Mouse (Mus musculus) ovary, postnatal 36 days (tissue): ENCODE data around the gene Ptprd.

ENCODE experiments used
- DNase-seq: peaks from one replicate; pipeline ENCODE4 v3.0.0; 2022; ENCODE audit warnings: low spot score, mixed read lengths

The Ptprd gene

GRCm38 (mm10) chr4:76403219-76403618 lies 1808.5 kb downstream of the Ptprd start:
- no peak for DNase-seq

DNA sequence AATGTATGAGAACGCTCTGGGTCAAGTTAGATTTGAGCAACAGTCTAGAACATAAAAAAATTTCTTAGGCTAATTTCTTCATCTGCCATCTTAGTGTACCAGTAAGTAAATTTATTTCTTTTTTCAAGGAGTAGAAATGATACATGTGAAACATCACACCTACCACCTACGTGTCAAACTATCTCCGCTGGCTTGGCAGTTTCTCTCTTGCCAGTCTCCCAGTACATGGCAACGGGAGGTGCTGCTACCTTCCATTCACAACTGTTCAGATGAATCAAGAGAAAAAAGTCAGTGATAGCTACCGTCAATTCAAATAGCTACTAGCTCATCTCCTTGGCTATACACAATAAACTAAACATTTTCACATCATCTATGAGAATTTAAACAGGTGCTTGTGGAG lies 1823.9 kb downstream of the Ptprd start:
- DNase-seq, result no peak

DNA sequence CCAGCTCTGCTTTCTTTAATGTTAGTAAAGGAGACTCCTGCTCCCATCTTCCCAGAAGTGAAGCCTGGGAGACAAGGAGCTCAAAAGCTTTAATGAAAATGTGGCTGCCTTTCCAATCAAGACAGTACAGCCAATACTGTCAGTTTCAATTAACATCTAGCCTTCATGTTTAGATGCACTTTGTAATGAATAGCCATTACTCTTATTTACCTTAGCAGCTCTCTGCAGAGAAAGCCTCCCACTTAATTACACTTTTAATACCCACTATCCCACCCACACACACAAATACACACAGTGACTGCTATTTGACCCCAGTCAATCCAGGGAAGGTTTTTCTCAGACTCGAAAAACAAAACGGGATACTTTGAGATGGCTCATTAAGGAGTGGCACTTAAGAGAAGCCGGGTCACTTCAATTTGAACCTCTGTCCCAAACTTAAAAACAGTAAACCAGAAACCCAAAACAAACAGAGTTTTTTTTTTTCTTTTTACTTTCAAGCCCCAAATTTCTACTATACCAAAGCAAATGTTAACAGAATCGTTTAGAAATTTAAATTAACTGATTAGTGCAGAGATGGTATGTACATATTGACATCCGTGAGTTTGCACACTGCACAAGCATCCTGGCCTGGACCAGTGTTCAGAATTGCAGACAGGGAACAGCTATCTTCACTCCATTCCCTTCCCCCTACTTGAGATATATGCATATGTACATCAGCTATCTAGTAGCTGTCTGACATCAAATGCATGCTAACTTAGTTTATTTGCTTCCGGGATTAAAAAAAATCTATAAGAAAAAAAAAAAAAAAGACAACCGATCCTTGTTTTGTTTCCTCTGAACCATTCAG lies 1824.6 kb downstream of the Ptprd start:
- no peak for DNase-seq

DNA sequence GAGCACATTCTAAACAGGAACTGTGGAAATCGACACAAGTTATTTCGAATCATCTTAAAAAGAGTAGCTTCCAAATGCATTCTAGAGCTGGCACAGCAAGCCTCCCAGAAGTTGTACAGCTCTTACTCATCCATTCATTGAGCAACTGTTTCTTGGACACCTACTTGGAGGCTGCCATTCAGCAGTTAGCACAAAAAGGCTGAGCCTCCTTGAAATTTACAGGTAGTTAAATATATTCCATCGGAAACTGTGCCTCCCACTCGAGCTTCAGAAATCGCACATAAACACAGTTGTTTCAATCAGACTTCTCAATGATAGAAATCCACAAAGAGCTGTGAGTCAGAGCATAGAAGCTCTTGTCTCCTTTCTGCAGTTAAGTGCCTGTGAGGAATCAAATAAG lies 1825.9 kb downstream of the Ptprd start:
- no peak for DNase-seq

GRCm38 (mm10) chr4:76380312-76380917 lies 1831.3 kb downstream of the Ptprd start:
- no peak for DNase-seq

GRCm38 (mm10) chr4:76370041-76370880 lies 1841.5 kb downstream of the Ptprd start:
- no peak for DNase-seq

- no peak for DNase-seq
Observed at GRCm38 (mm10) chr4:76369101-76369500, 1842.7 kb downstream of the Ptprd start.

DNA sequence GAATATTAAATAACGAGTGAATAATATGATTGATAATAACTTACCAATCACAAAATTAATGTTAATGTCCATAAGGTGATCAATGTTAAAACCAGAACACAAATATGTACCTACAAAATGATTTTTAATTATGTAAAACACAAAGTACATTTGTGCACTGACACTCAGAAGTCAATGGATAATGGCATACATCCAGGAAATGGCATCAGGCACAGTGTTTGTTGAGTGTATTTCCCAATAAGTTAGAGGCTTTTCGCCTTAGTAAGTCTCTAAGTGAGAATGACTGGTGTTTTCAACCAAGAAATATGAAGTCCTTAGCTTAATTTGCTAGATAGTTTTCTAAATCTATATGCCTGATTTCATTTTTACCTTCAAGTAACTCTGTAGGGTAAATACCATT lies 1843.5 kb downstream of the Ptprd start:
- DNase-seq, result no peak

GRCm38 (mm10) chr4:76367285-76367684 lies 1844.5 kb downstream of the Ptprd start:
- DNase-seq, result no peak

GRCm38 (mm10) chr4:76365871-76366270 lies 1845.9 kb downstream of the Ptprd start:
- DNase-seq, result no peak

GRCm38 (mm10) chr4:76361546-76361945 lies 1850.2 kb downstream of the Ptprd start:
- no peak for DNase-seq

- no peak for DNase-seq
Observed at GRCm38 (mm10) chr4:76354167-76354566, 1857.6 kb downstream of the Ptprd start.

- no peak for DNase-seq
Observed at GRCm38 (mm10) chr4:76352468-76352867, 1859.3 kb downstream of the Ptprd start.

GRCm38 (mm10) chr4:76351201-76351979 lies 1860.4 kb downstream of the Ptprd start:
- no peak for DNase-seq

DNA sequence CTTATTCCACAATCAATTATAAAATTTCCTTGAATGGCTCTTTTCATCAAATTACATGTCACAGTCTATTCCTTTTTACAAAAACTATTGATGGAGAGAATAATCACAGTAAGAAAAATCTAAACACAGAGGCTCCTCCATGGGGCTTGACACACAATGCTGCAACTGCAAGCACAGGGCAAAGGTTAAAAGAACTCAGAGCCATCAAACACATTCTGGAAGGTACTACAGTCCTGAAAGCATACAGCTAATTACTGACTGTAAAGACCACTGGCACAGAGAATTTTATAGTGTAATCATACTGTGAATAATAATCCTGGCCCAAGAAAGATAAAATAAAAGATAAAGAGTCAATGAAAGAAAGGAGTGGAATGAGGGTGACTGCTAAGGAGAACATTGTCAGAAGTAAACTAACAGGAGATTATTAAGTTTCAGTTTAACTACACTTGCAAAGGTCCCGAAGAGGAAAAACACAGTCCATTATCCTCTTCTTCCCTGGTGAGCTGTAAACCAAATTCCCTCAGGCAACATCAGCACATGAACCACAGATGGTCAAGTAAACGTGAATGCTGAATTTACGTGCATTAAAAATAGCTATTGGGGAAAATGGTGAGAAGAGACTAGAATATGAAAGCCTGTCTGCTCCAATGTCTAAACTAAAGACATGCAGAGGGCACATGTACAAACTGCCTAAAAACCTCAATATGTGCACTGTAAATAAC lies 1861.4 kb downstream of the Ptprd start:
- DNase-seq, result no peak

- DNase-seq, result no peak
Observed at GRCm38 (mm10) chr4:76344059-76344458, 1867.7 kb downstream of the Ptprd start.

- no peak for DNase-seq
Observed at GRCm38 (mm10) chr4:76337926-76338325, 1873.8 kb downstream of the Ptprd start.

DNA sequence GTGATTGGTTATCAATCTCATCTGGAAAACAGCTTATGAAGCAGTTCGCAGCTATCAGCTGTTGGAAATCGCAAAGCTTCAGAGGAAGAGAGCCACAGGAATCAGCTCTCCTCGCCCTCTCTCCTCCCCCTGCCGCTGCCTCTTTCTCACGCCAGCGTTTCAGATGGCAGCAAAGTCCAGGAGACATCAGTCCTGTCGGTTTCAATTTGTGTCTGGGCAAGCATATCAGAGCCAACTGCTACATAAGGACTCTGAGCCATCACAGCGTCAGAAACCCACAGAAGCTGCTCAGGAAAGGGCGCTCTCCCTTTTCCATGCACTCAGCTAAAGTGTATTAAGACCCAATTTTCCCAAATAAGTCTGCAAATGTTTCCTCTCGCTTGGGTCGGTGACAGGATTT lies 1884.4 kb downstream of the Ptprd start:
- no peak for DNase-seq

- no peak for DNase-seq
Observed at GRCm38 (mm10) chr4:76325646-76326045, 1886.1 kb downstream of the Ptprd start.

GRCm38 (mm10) chr4:76324928-76325327 lies 1886.8 kb downstream of the Ptprd start:
- no peak for DNase-seq

DNA sequence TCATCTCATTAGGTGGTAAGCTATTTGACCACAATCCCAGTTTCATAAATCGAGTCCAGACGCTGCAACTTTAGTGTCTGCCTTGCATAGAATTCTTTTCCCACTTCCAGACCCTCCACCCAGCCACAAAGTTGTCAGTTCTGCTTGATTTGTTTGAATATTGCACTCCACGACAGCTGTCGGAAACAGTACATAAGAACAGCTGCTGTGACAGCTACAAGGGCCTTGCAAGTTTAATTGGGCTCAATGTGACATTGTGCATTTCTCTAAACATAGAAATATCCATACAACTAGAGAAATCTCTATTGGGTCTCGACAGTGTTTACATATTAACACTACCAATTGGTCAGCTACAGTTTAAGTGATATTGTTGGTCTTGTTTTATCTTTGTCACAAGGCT lies 1887.3 kb downstream of the Ptprd start:
- DNase-seq, result no peak
